Comparison of ENCODE assay signal across 13 mouse cellular contexts in genomic region chr17:7246893-7247556, GRCm38 (mm10).
"Had no signal": no experiment of that assay in that cellular context is flagged by ENCODE, and none has a peak within 500 bp of the region (broad histone marks: within the 10 kb centered on the region; RNA-seq: fewer than 3 reads in every experiment).

No protein-coding gene starts in this region.

- H3K4me2 ChIP-seq: liver, embryonic 11.5 days; liver, embryonic 15.5 days; midbrain, embryonic 12.5 days; neural tube, embryonic 13.5 days; stomach, embryonic 15.5 days had no signal

- H3K27ac ChIP-seq: left cerebral cortex, adult 2 months; limb, embryonic 10.5 days; liver, embryonic 15.5 days; macrophage; midbrain, embryonic 12.5 days; neural tube, embryonic 13.5 days; stomach, embryonic 15.5 days had no signal

- H3K4me3 ChIP-seq: left cerebral cortex, adult 2 months; limb, embryonic 10.5 days; liver, embryonic 15.5 days; megakaryocyte, embryonic 14.5 days; midbrain, embryonic 12.5 days; neural tube, embryonic 13.5 days; stomach, embryonic 15.5 days had no signal

- H3K4me1 ChIP-seq: limb, embryonic 10.5 days; liver, embryonic 15.5 days; megakaryocyte, embryonic 14.5 days; stomach, embryonic 15.5 days had no signal

- DNase-seq: lung, adult 2 months; lung, postnatal 10 days; retina, postnatal 1 day; thymus, postnatal 4 days had no signal

- H3K9me3 ChIP-seq: limb, embryonic 10.5 days; liver, embryonic 15.5 days; megakaryocyte, embryonic 14.5 days; midbrain, embryonic 12.5 days; neural tube, embryonic 13.5 days; stomach, embryonic 15.5 days had no signal

- H3K27me3 ChIP-seq: liver, embryonic 15.5 days; megakaryocyte, embryonic 14.5 days; midbrain, embryonic 12.5 days; neural tube, embryonic 13.5 days; stomach, embryonic 15.5 days had no signal

- H3K9ac ChIP-seq: liver, embryonic 15.5 days; midbrain, embryonic 12.5 days; neural tube, embryonic 13.5 days; stomach, embryonic 15.5 days had no signal

- H3K36me3 ChIP-seq: liver, embryonic 15.5 days; stomach, embryonic 15.5 days had no signal
